ENCODE assay signal across 7 mouse cellular contexts in the genomic region with DNA sequence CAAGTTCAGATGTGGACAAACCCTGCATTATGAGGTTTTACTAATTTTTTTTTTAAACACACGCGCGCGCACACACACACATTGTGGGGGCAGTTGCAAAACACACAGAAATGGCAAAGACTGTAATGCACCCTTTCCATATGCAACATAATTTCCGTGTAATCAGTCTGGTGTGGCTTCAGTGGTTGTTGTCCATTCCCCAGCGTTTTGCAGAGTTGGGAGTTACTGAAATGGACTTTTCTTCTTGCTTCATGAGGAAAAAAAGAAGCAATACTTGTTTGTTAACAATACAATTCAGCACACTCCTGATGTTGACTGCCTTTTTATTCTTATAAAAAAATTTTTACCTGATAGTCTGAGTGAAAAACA. TPM values are rescaled to one million over a fixed set of nuclear protein-coding genes. Genes with fewer than 3 reads are reported as not detected.
DNase-seq lines count a peak whose midpoint lies in the region; ATAC-seq and TF ChIP-seq lines count a peak whose summit lies in the region.

No protein-coding gene starts in this region.

- no peak overlapping the region for H3K9ac ChIP-seq in lung, embryonic 14.5 days
- no peak overlapping the region for H3K9ac ChIP-seq in forebrain, embryonic 13.5 days
- H3K9ac ChIP-seq in limb, embryonic 11.5 days (ENCODE audit: low read length), result no peak overlapping the region

- no peaks in the 10 kb centered on the region for H3K27me3 ChIP-seq in lung, embryonic 14.5 days (ENCODE audit: insufficient read depth, low read length)
- H3K27me3 ChIP-seq in forebrain, embryonic 13.5 days, result 0 out of 2 replicates have a peak, but pooled peaks cover 3% of the 10 kb centered on the region
- no peaks in the 10 kb centered on the region for H3K27me3 ChIP-seq in limb, embryonic 11.5 days (ENCODE audit: control insufficient read depth, insufficient read depth, low read length)
- H3K27me3 ChIP-seq in small intestine, adult 2 months (ENCODE audit: control insufficient read depth, insufficient read depth, low read length), result no peaks in the 10 kb centered on the region

- H3K4me3 ChIP-seq in lung, embryonic 14.5 days (ENCODE audit: low read depth, low read length), result peak overlapping the region; percentile 39
- peak overlapping the region; percentile 43 for H3K4me3 ChIP-seq in forebrain, embryonic 13.5 days
- H3K4me3 ChIP-seq in limb, embryonic 11.5 days (ENCODE audit: low read depth, low read length), result peak overlapping the region; percentile 39
- H3K4me3 ChIP-seq in small intestine, adult 2 months (ENCODE audit: low read depth, low read length), result peak overlapping the region; percentile 74

- DNase-seq in lung, embryonic 14.5 days, result no peak
- no peak for DNase-seq in lung, adult 18-20 months
- no peak for DNase-seq in limb, embryonic 11.5 days (ENCODE audit: low spot score)
- DNase-seq in left cerebral cortex, adult 8-10 months (ENCODE audit: low spot score in 2 of 2), result no peak
- no peak for DNase-seq in urinary bladder, postnatal 36 days (ENCODE audit: low spot score in 2 of 2)

- ATAC-seq in lung, embryonic 14.5 days (ENCODE audit: insufficient read depth), result no peak
- no peak; the same call in 1 of the 2 replicates for ATAC-seq in forebrain, embryonic 13.5 days
- no peak for ATAC-seq in limb, embryonic 11.5 days (ENCODE audit: insufficient number of reproducible peaks, low FRiP score, low TSS enrichment, low read depth)

- H3K9me3 ChIP-seq in lung, embryonic 14.5 days (ENCODE audit: low read depth, low read length), result no peaks in the 10 kb centered on the region
- no peaks in the 10 kb centered on the region for H3K9me3 ChIP-seq in forebrain, embryonic 13.5 days (replicated peaks)
- H3K9me3 ChIP-seq in limb, embryonic 11.5 days (ENCODE audit: control insufficient read depth, low read length), result no peaks in the 10 kb centered on the region

- H3K4me2 ChIP-seq in lung, embryonic 14.5 days, result peak overlapping the region; percentile 87
- H3K4me2 ChIP-seq in forebrain, embryonic 13.5 days, result peak overlapping the region; percentile 72
- H3K4me2 ChIP-seq in limb, embryonic 11.5 days (ENCODE audit: low read depth, severe bottlenecking), result peak overlapping the region; percentile 82

- no peak for TF ChIP-seq CTCF in lung, embryonic 14.5 days (IDR thresholded peaks at IDR 0.05; ENCODE audit: low read depth)
- TF ChIP-seq CTCF in small intestine, adult 2 months (IDR thresholded peaks at IDR 0.05; ENCODE audit: extremely low read depth, insufficient read length, insufficient replicate concordance, low read depth, low read length), result no peak

- H3K27ac ChIP-seq in lung, embryonic 14.5 days (ENCODE audit: low read depth), result no peak overlapping the region
- H3K27ac ChIP-seq in forebrain, embryonic 13.5 days, result no peak overlapping the region
- no peak overlapping the region for H3K27ac ChIP-seq in limb, embryonic 11.5 days (replicated peaks; ENCODE audit: low read depth, low read length)
- no peak overlapping the region for H3K27ac ChIP-seq in small intestine, adult 2 months (ENCODE audit: insufficient read depth, low read depth, low read length)

- 0 out of 2 replicates have a peak, but pooled peaks cover 7% of the 10 kb centered on the region for H3K4me1 ChIP-seq in lung, embryonic 14.5 days (ENCODE audit: insufficient read depth)
- H3K4me1 ChIP-seq in forebrain, embryonic 13.5 days, result peaks cover 5% of the 10 kb centered on the region; the same call in 1 of the 2 replicates
- peaks cover 4% of the 10 kb centered on the region for H3K4me1 ChIP-seq in limb, embryonic 11.5 days (ENCODE audit: control insufficient read depth, insufficient read depth, low read length)
- H3K4me1 ChIP-seq in small intestine, adult 2 months (ENCODE audit: control insufficient read depth, insufficient read depth, insufficient read length, low read length), result peaks cover 19% of the 10 kb centered on the region

- no peaks in the 10 kb centered on the region for H3K36me3 ChIP-seq in lung, embryonic 14.5 days (ENCODE audit: insufficient read depth)
- no peaks in the 10 kb centered on the region for H3K36me3 ChIP-seq in forebrain, embryonic 13.5 days (ENCODE audit: poor library complexity, severe bottlenecking)
- H3K36me3 ChIP-seq in limb, embryonic 11.5 days (ENCODE audit: control insufficient read depth, insufficient read depth, low read length), result no peaks in the 10 kb centered on the region
- H3K36me3 ChIP-seq in small intestine, adult 2 months (ENCODE audit: control insufficient read depth, insufficient read depth, low read length), result no peaks in the 10 kb centered on the region

- TF ChIP-seq POLR2A in small intestine, adult 2 months (IDR thresholded peaks at IDR 0.05; ENCODE audit: low read depth, low read length), result no peak

- WGBS in lung, embryonic 14.5 days, result 32% methylated on average over 6 of the region's 6 CpGs
- WGBS in forebrain, embryonic 13.5 days, result 37% methylated on average over 6 of the region's 6 CpGs
- WGBS in limb, embryonic 11.5 days, result 45% methylated on average over 6 of the region's 6 CpGs
- 31% methylated on average over 6 of the region's 6 CpGs for WGBS in small intestine, adult 2 months

RNA-seq across cellular contexts. Expression of gene Tnfsf13b, which starts 1.4 kb away (rescaled TPM):
- 5.1 and 6.5 TPM in 2 replicates for polyA plus RNA-seq in lung, embryonic 14.5 days (2014; fragmentation: Nextera tagmentation; extraction: Ambion mirVana)
- 0.23 and 0.25 TPM in 2 replicates for polyA plus RNA-seq in forebrain, embryonic 13.5 days (2015; fragmentation: Nextera tagmentation; extraction: Ambion mirVana)
- polyA plus RNA-seq in limb, embryonic 11.5 days (2014; fragmentation: Nextera tagmentation; extraction: Ambion mirVana), result 0.10 and 0.17 TPM in 2 replicates
- 8.0 and 14.3 TPM in 2 replicates for polyA plus RNA-seq in small intestine, adult 2 months (2012; rRNA removed)
- 1 to 10 TPM; 2.0 to 5.6 (median 3.6) TPM for total RNA-seq in left cerebral cortex, adult 8-10 months (2022)

RNA-seq across cellular contexts. Expression of gene Abhd13, which starts 30.1 kb away (rescaled TPM):
- polyA plus RNA-seq in lung, embryonic 14.5 days (2014; fragmentation: Nextera tagmentation; extraction: Ambion mirVana), result 20.5 and 20.6 TPM in 2 replicates
- polyA plus RNA-seq in forebrain, embryonic 13.5 days (2015; fragmentation: Nextera tagmentation; extraction: Ambion mirVana), result 13.5 and 15.1 TPM in 2 replicates
- 19.4 and 20.7 TPM in 2 replicates for polyA plus RNA-seq in limb, embryonic 11.5 days (2014; fragmentation: Nextera tagmentation; extraction: Ambion mirVana)
- polyA plus RNA-seq in small intestine, adult 2 months (2012; rRNA removed), result 2.1 and 2.9 TPM in 2 replicates
- 10 to 100 TPM; 24.8 to 27.8 (median 25.4) TPM for total RNA-seq in left cerebral cortex, adult 8-10 months (2022)

RNA-seq across cellular contexts. Expression of gene Lig4, which starts 30.2 kb away (rescaled TPM):
- 5.7 and 6.0 TPM in 2 replicates for polyA plus RNA-seq in lung, embryonic 14.5 days (2014; fragmentation: Nextera tagmentation; extraction: Ambion mirVana)
- polyA plus RNA-seq in forebrain, embryonic 13.5 days (2015; fragmentation: Nextera tagmentation; extraction: Ambion mirVana), result 10.5 and 11.0 TPM in 2 replicates
- 8.0 and 8.7 TPM in 2 replicates for polyA plus RNA-seq in limb, embryonic 11.5 days (2014; fragmentation: Nextera tagmentation; extraction: Ambion mirVana)
- 0.79 and 1.1 TPM in 2 replicates for polyA plus RNA-seq in small intestine, adult 2 months (2012; rRNA removed)
- 10 to 100 TPM; 10.6 to 12.6 (median 10.7) TPM for total RNA-seq in left cerebral cortex, adult 8-10 months (2022)
